Mouse (Mus musculus) liver, postnatal 0 days (tissue): ENCODE measurements around the gene Shisa7.
A peak's percentile ranks its signal among the peaks of the same experiment; 100 is the strongest.

Experiments used
- CTCF ChIP-seq: sonication (generic); IDR thresholded peaks from 2 replicates; pipeline ENCODE4 v1.5.1; 2016; ENCODE audit warnings: antibody characterized with exemption, low read depth
- EP300 ChIP-seq: IDR thresholded peaks from 2 replicates; pipeline ENCODE4 v1.6.1; 2016; ENCODE audit warnings: antibody characterized with exemption, low read depth, mild to moderate bottlenecking

DNA sequence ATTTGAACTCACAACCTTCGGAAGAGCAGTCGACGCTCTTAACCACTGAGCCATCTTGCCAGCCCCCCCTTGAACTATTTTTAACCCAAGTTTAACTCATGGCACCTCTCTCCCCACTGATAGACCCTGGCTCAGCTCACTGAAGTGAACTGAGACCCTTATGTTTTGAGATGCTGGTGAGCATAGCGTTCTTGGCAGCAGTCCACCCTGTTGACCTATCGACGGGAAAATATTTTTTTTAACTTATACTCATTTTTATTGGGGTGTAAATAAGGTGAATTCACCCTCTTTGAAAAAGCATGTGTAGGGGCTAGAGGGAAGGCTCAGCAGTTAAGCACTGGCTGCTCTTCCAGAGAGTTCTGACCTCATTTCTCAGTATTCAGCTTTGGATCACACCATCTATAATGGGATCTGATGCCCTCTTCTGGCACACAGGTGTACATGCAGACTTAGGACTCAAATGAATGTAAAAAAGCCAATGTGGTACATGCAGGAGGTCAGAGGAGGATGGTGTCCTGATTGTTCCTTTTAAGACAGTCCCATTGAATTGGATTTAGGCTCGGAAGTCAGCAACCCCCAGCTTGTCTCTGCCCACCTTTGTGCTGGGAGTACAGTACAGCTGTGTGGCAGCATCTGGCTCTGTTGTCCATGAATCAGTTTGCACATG, 48.6 kb downstream of the Shisa7 start:
- TF ChIP-seq CTCF = peak; percentile 85
- TF ChIP-seq EP300 = no peak
